Mouse (Mus musculus) adrenal gland, adult 2 months (tissue): ENCODE results near the gene Ffar1. TPM values are rescaled to one million over a fixed set of nuclear protein-coding genes. Genes with fewer than 3 reads are reported as not detected.
"Not testable (repeated sequence)": the region's sequence is repeated elsewhere in the genome, so short reads cannot be mapped to it uniquely, and the experiment has no call there.

Source experiments
- DNase-seq: peaks from one replicate; pipeline ENCODE4 v3.0.0; 2021
- polyA plus RNA-seq: library from polyadenylated mRNA; depleted of rRNA; stranded (reverse); fragments of >200 nt; gene quantifications from 2 replicates; pipeline ENCODE4 v1.2.3, GENCODE M21; 2012
- total RNA-seq, 2 experiments: library from RNA; stranded (reverse); gene quantifications; 2 replicates each; pipeline ENCODE4 v1.2.3; 2021

The Ffar1 gene
- total and polyA plus RNA-seq, 3 experiments, result not detected

GRCm38 (mm10) chr7:30847934-30848333 is 13.4 kb downstream of the Ffar1 start:
- peak; percentile 34 for DNase-seq

GRCm38 (mm10) chr7:30847386-30847785 is 14.0 kb downstream of the Ffar1 start:
- DNase-seq, result peak; percentile 67

- no peak for DNase-seq
Observed at GRCm38 (mm10) chr7:30846505-30847053, 14.8 kb downstream of the Ffar1 start.

DNA sequence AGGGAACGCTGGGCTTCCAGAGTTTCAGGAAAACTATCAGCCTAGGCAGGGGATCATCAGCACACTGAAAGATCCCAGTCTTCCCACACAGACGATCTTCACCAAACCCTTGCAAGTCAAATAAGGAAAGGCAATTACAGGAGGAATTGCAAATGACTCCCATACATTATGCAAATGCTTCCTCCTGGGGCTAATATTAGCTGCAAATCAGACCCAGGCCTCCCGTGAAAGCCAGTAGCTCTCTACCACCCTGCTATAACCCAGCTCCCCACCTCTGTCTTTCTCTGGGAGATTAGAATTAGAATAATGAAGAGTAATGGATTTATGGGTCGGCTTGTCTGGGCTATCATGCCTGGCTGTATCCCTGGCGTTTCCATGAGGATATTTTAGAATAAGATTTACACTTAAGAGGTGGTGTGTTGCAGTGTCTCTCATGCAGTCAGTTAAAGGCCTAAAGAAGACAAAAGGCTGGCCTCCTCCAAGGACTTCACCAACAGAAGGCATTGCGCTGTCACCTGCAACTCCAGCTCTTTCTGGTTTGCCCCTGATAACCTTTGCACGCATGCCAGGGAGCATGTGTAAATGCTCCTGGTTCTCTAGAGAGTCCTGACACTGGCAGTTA is 16.6 kb downstream of the Ffar1 start:
- DNase-seq, result no peak

- DNase-seq, result no peak
Observed at GRCm38 (mm10) chr7:30842092-30842491, 19.3 kb downstream of the Ffar1 start.

DNA sequence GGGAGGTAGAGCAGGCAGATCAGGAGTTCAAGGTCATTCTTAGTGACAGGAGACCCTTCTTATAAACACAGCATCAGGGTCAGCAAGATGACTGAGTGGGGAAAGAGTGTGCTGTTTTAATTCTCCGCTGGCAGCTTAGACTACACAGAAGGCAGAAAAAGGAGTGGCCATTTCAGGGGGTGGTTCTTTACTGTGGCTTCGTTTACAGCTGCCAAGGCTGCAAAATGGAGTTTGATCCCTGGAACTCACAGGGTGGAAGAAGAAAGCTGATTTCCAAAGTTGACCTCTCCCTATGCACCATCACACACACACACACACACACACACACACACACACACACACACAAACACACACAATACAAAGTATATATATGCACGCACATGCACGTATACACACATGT is 20.0 kb downstream of the Ffar1 start:
- DNase-seq, result no peak

DNA sequence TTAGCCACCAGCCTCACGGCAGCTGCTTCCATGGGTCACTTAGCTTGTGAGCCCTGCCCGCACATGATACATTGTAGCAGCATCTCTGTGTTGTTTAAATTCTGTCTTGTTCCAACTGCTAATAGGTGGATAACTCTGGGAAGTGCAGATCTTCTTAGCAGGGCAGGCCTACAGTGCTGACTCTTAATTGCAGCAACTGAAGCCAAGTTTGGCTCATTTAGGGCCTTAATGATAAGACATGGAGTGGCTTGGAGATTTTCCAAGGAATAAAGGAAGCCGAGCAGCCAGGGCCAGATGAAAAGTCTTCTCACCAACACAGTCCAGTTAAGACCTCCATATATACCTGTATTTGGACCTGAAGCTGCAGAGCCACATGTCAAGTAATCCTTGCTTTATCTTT is 21.1 kb downstream of the Ffar1 start:
- no peak for DNase-seq

DNA sequence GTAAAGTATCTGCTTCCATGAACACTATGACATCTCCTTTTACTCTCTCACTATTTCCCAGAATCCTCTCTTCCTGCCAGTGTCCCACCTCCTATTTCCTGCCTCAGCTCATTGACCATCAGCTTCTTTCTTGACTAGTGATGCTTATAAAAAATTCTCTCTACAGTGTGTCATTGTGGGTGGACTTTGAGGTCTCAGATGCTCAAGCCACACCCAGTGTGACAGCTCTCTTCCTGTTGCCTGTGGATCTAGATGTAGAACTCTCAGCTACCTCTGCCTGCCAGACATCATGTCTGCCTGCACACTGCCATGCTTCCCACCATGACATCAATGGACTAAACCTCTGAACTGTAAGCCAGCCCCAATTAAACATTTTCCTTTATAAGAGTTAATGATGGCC is 24.1 kb downstream of the Ffar1 start:
- DNase-seq, result no peak

GRCm38 (mm10) chr7:30832684-30833083 is 28.7 kb downstream of the Ffar1 start:
- not testable (repeated sequence) for DNase-seq

- no peak for DNase-seq
Observed at GRCm38 (mm10) chr7:30832261-30832660, 29.1 kb downstream of the Ffar1 start.

GRCm38 (mm10) chr7:30829428-30829827 is 31.9 kb downstream of the Ffar1 start:
- DNase-seq, result no peak

DNA sequence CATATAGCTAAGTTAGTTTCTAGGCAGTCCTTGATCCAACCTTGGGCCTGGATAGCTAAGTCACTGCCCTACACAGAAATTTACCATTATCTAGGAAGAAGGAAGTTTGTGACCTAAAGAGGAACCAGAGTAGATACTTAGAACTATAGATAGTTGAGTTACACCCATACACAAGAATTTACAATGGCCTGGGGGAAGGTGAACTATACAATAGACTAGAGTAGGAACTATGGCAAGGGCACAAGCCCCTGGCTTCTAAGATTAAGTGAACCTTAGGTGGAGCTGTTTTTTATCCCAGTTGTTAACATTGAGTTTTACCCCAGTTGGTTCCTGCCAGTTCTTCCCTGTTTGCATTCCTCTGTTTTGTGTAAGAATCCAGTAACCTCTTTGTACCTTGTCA is 32.5 kb downstream of the Ffar1 start:
- DNase-seq, result not testable (repeated sequence)

DNA sequence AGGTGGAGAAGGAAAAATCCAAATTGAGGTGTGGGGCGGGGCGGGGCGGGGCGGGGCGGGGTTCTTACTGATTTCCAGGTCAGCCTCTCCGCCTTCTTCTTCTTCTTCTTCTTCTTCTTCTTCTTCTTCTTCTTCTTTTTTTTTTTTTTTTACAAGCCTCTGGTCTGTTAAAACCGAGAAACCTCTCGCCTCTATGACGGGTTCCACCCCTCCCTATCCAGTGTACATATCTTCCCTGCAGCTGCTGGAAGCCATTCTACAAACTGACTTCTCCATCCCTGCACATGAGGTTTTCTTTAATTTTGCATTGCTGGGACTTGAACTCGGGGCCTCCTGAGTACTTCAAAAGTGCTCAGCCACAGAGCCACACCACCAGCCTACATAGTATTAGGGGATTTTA is 34.7 kb downstream of the Ffar1 start:
- no peak for DNase-seq

GRCm38 (mm10) chr7:30824306-30824705 is 37.1 kb downstream of the Ffar1 start:
- DNase-seq, result no peak

DNA sequence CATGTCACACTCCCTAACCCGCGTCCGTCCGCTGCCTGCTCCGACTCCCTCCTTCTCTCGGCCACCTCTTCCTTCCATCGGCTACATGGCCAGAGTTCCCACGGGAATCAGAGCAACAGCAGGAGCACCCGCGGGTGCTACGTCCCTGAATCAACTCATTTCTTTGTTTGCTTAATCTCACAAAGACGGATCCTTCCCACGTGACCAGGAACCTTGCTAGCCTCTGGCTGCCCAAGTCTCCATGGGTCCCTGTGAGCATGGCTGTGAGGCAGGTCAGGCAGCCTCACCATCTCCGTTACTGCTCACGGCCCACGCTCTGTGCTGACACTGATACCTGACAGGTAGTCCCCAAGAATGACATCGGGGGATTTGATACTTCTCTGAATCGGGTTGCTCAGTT is 37.7 kb downstream of the Ffar1 start, which contains the start of gene Ffar2:
Gene Ffar2 (minus strand): TSS at position 101 of the 400 bp plus-strand sequence.
- no peak for DNase-seq

DNA sequence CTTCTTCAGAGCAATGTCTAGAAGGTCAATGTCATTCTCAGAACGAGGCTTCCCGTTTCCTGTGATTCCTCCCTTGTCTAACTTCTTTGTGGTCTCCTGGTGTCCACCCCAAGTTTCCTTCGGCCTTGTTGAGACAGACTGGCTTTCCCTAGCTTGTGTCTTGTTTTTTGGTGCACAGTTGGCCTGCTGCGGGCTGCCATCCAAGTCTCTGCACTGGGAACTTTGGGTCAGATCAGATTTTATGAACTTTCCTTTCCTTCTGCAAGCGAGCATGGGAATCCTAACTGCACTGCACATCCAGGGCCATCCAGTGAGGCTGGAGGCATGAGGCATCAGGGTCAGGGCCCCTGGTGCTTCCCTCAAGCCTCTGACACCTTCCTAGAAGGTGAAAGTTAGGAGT is 39.8 kb downstream of the Ffar1 start:
- DNase-seq, result no peak

- no peak for DNase-seq
Observed at GRCm38 (mm10) chr7:30820854-30821445, 40.4 kb downstream of the Ffar1 start.

DNA sequence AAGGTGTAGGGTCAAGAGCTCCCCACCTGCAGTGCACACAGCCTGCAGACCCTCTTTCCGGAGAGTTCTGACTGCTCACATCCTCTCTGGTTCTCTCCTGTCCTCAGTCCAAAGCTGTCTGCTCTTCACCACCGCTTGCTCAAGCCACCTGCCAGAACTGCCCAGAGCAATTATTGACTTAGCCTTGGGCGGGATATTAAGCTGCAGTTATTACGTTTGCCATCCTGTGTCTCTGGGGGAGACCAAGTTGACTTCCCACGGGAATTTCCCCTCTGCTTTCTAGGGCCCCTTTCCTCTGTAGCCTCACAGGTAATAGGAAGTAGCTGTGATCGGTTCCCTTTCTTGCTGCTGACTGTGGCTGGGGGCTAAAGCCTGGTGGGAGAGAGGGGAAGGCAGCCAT is 41.2 kb downstream of the Ffar1 start:
- DNase-seq, result no peak

DNA sequence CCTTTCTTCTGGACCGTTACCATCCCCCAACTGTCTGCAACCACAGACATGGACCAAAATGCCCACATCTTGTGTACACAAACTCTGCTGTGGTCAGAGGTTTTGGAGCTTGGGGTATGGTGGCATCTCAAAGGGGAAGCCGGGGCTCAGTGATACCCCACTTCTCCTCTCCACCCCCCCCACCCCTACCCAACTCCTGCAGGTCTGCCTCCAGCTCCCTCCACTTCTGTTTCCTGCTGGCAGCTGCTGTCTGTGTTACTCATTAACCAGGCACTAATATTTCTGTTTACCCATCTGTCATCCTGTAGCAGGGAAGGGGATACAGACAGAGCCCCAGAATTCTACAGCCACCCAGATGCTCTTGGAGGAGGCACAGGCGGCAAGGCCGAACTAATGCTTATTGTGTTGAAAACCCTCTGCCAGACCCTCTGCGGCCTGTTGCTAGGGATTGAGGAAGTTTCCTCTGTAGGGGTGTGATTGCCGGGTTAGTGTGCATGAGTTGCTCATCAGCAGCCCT is 49.0 kb downstream of the Ffar1 start:
- no peak for DNase-seq

DNA sequence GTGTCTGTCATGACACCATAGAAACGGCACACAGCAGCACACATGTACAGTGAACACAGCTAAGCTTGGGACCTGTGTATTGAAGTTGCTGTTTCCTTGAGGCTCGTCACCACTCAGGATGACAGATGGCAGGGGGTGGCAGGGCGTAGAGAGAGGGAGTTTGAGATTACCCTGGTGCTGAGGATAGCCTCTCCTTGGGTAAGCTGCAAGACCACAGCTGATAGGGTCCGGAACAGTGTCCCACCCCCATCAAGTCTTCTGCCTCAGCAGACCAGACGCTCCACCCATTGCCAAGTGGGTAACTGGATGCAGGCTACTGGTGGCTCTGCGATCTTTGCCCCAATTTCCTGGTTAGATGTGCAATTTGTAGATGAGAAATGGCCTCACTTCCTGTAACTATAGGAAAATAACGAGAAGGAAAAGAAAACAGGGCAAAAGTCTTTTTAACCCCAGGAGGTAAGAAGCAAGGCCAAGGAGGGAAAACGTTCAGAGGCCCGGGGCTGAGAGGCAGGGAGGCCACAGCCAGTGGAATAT is 49.5 kb downstream of the Ffar1 start:
- DNase-seq, result no peak

- DNase-seq, result no peak
Observed at GRCm38 (mm10) chr7:30810319-30810718, 51.0 kb downstream of the Ffar1 start.
